Mouse (Mus musculus): Measurements from ENCODE around the gene Fhit. TPM values are rescaled to one million over a fixed set of nuclear protein-coding genes. Genes with fewer than 3 reads are reported as not detected.

Gene Fhit
- total RNA-seq, 2 experiments from 2014 or later: 0.74 to 1.9 TPM

- no peak for DNase-seq (ENCODE audit: low spot score)
Measured at GRCm38 (mm10) chr14:9620902-9621540, 1540.8 kb downstream of the Fhit start.

GRCm38 (mm10) chr14:9619840-9620239 lies 1542.0 kb downstream of the Fhit start:
- no peak for DNase-seq (ENCODE audit: low spot score)

- no peak for DNase-seq (ENCODE audit: low spot score)
Measured at GRCm38 (mm10) chr14:9613126-9613525, 1548.7 kb downstream of the Fhit start.

- no peak for DNase-seq (ENCODE audit: low spot score)
Measured at GRCm38 (mm10) chr14:9609120-9609519, 1552.7 kb downstream of the Fhit start.

- no peak for DNase-seq (ENCODE audit: low spot score)
Measured at GRCm38 (mm10) chr14:9606584-9607377, 1555.1 kb downstream of the Fhit start.

GRCm38 (mm10) chr14:9600271-9600670 lies 1561.6 kb downstream of the Fhit start:
- no peak for DNase-seq (ENCODE audit: low spot score)

- no peak for DNase-seq (ENCODE audit: low spot score)
Measured at GRCm38 (mm10) chr14:9597460-9597977, 1564.3 kb downstream of the Fhit start.

GRCm38 (mm10) chr14:9589121-9589520 lies 1572.7 kb downstream of the Fhit start:
- no peak for DNase-seq (ENCODE audit: low spot score)

GRCm38 (mm10) chr14:9587900-9588299 lies 1573.9 kb downstream of the Fhit start:
- no peak for DNase-seq (ENCODE audit: low spot score)

- no peak for DNase-seq (ENCODE audit: low spot score)
Measured at GRCm38 (mm10) chr14:9583227-9584155, 1578.3 kb downstream of the Fhit start.

GRCm38 (mm10) chr14:9556333-9556732 lies 1605.5 kb downstream of the Fhit start:
- DNase-seq (ENCODE audit: low spot score): no peak

- no peak for DNase-seq (ENCODE audit: low spot score)
Measured at GRCm38 (mm10) chr14:9555807-9556206, 1606.0 kb downstream of the Fhit start.

GRCm38 (mm10) chr14:9552149-9552548 lies 1609.7 kb downstream of the Fhit start:
- DNase-seq (ENCODE audit: low spot score): no peak

GRCm38 (mm10) chr14:9547952-9548351 lies 1613.9 kb downstream of the Fhit start:
- no peak for DNase-seq (ENCODE audit: low spot score)

GRCm38 (mm10) chr14:9544364-9544763 lies 1617.5 kb downstream of the Fhit start:
- DNase-seq (ENCODE audit: low spot score): no peak

- DNase-seq (ENCODE audit: low spot score): no peak
Measured at GRCm38 (mm10) chr14:9535491-9535890, 1626.3 kb downstream of the Fhit start.

- no peak for DNase-seq (ENCODE audit: low spot score)
Measured at GRCm38 (mm10) chr14:9529247-9529646, 1632.6 kb downstream of the Fhit start.

- DNase-seq (ENCODE audit: low spot score): no peak
Measured at GRCm38 (mm10) chr14:9526136-9526535, 1635.7 kb downstream of the Fhit start.

- DNase-seq (ENCODE audit: low spot score): no peak
Measured at GRCm38 (mm10) chr14:9517651-9518050, 1644.2 kb downstream of the Fhit start.

GRCm38 (mm10) chr14:9509678-9510077 lies 1652.2 kb downstream of the Fhit start:
- DNase-seq (ENCODE audit: low spot score): no peak
